Mouse (Mus musculus): ENCODE results near the gene Cacna2d3.

GRCm38 (mm10) chr14:29021295-29021694, 700.4 kb downstream of the Cacna2d3 start:
- TF ChIP-seq CHD2 (IDR thresholded peaks at IDR 0.05; ENCODE audit: low read depth, low read length) (no peak), ZNF384 (IDR thresholded peaks at IDR 0.05; ENCODE audit: low read depth, low read length) (no peak), MAFK (IDR thresholded peaks at IDR 0.05; ENCODE audit: insufficient read depth, low read depth, low read length) (no peak), HCFC1 (IDR thresholded peaks at IDR 0.05; ENCODE audit: borderline replicate concordance, insufficient read depth, low read length) (no peak), ZC3H11A (IDR thresholded peaks at IDR 0.05; ENCODE audit: borderline replicate concordance, low read depth, low read length) (no peak)

Data from ES-E14 (cell line).